Mouse (Mus musculus) hindbrain, postnatal 0 days (tissue): ENCODE data around the gene Gcnt3. TPM values are rescaled to one million over a fixed set of nuclear protein-coding genes. Genes with fewer than 3 reads are reported as not detected.

Experiments
- ATAC-seq: fragments of 200-750 bp; cut with Nextera tagmentation; 2 replicates; pipeline ENCODE4 v1.8.0; 2017; ENCODE audit warnings: mild to moderate bottlenecking, moderate TSS enrichment, moderate library complexity
- DNase-seq: peaks from one replicate; pipeline ENCODE4 v3.0.0-alpha.2; 2015; ENCODE audit warnings: low spot score
- H3K27ac ChIP-seq: fragments of 300-500 bp; sonication (generic); 2 replicates; pipeline ENCODE4 v1.5.1; 2014; ENCODE audit warnings: mild to moderate bottlenecking
- H3K27me3 ChIP-seq: fragments of 300-500 bp; sonication (generic); 2 replicates; pipeline ENCODE4 v1.6.1; 2014; ENCODE audit warnings: low read length, mixed read lengths; ENCODE audit not compliant: insufficient read depth
- H3K36me3 ChIP-seq: fragments of 300-500 bp; sonication (generic); 2 replicates; pipeline ENCODE4 v1.6.1; 2014; ENCODE audit warnings: low read length, mixed read lengths; ENCODE audit not compliant: insufficient read depth
- H3K4me1 ChIP-seq: fragments of 300-500 bp; sonication (generic); 2 replicates; pipeline ENCODE4 v1.6.1; 2014; ENCODE audit warnings: antibody characterized with exemption, low read length, mixed read lengths; ENCODE audit not compliant: insufficient read depth
- H3K4me2 ChIP-seq: fragments of 300-500 bp; sonication (generic); 2 replicates; pipeline ENCODE4 v1.6.1; 2014; ENCODE audit warnings: low read depth, mild to moderate bottlenecking, low read length, moderate library complexity, mixed read lengths
- H3K4me3 ChIP-seq: fragments of 300-500 bp; sonication (generic); 2 replicates; pipeline ENCODE4 v1.5.1; 2014; ENCODE audit warnings: low read length
- H3K9ac ChIP-seq: fragments of 300-500 bp; sonication (generic); replicated peaks from 2 replicates; pipeline ENCODE4 v1.6.1; 2014; ENCODE audit warnings: mild to moderate bottlenecking, low read length, moderate library complexity, mixed read lengths
- H3K9me3 ChIP-seq: fragments of 300-500 bp; sonication (generic); 2 replicates; pipeline ENCODE4 v1.6.1; 2016; ENCODE audit warnings: low read length, mixed read lengths
- CTCF ChIP-seq: IDR thresholded peaks from 2 replicates; pipeline ENCODE4 v1.5.1; 2016; ENCODE audit warnings: antibody characterized with exemption, control low read depth, low read depth
- WGBS: fragments of 180-500 bp; shearing (Covaris S2); extraction: QIAGEN DNeasy Blood & Tissue Kit; methylation state at CpG from one replicate; pipeline ENCODE4 v1.1.7; 2014; 5-methylcytosine and 5-hydroxymethylcytosine counted together
- polyA plus RNA-seq: library from polyadenylated mRNA; unstranded; fragments of >200 nt; fragmentation: Nextera tagmentation; extraction: Ambion mirVana; gene quantifications from 2 replicates; pipeline ENCODE4 v1.2.1, GENCODE M21; 2015
- total RNA-seq: library from RNA; depleted of rRNA; stranded (reverse); fragments of >200 nt; gene quantifications from 2 replicates; pipeline ENCODE4 v1.2.3, GENCODE M21; 2014

Gcnt3 gene
- total and polyA plus RNA-seq, 2 experiments from 2014 or later, result 0.03 TPM; not detected in 1

DNA sequence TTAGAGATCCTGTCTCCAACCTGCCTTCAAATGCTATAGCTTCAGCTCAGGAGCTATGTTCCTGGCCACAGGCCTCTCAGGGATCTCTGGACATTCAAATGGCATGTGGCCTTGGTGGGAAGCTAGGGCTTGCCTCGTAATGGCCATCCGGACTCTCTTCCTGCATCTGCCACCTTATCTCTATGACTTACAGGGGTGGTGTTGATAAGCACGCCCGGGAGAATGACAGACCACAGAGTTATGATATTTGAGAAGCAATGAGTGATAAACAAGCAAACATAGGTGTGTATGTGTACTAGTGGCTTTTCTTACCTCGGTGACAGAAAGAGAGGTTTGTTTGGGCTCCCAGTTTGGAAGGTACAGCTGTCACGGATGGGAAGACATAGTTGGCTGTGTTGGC, 8.4 kb upstream of the Gcnt3 start:
- no peaks in the 10 kb centered on the region for H3K27me3 ChIP-seq
- H3K4me3 ChIP-seq, result no peak overlapping the region
- DNase-seq (no peak), ATAC-seq (no peak)
- 93% methylated on average over 6 of the region's 6 CpGs for WGBS
- no peak overlapping the region for H3K27ac ChIP-seq
- no peak overlapping the region for H3K4me2 ChIP-seq
- no peaks in the 10 kb centered on the region for H3K36me3 ChIP-seq
- no peak overlapping the region for H3K9ac ChIP-seq
- no peaks in the 10 kb centered on the region for H3K9me3 ChIP-seq
- no peaks in the 10 kb centered on the region; the same call in 1 of the 2 replicates for H3K4me1 ChIP-seq
- no peak for TF ChIP-seq CTCF

DNA sequence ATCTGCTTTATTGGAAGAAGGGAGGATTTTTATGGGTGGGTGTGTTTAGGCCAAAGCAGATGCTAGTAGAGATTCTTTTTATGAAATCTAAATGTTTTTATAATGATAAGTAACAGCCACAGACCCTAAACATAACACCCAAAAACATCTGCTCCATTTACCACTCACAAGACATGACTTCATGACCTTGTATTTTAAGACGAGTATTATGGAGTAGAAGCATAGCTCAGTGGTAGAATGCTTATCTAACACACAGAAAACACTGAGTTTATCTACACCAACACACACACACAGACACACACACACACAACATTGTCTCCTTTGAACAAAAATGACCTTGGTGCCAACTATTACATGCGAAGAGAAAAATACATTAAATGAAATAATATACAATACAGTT, 7.0 kb upstream of the Gcnt3 start:
- DNase-seq (no peak), ATAC-seq (no peak)
- Histone ChIP-seq H3K4me1 (no peaks in the 10 kb centered on the region; the same call in 1 of the 2 replicates), H3K9ac (no peak overlapping the region), H3K4me2 (no peak overlapping the region), H3K9me3 (no peaks in the 10 kb centered on the region), H3K27ac (no peak overlapping the region), H3K27me3 (no peaks in the 10 kb centered on the region), H3K4me3 (no peak overlapping the region), H3K36me3 (no peaks in the 10 kb centered on the region)
- 86% methylated on average over 2 of the region's 2 CpGs for WGBS
- TF ChIP-seq CTCF, result no peak

GRCm38 (mm10) chr9:70042935-70043334, 5.0 kb upstream of the Gcnt3 start:
- no peaks in the 10 kb centered on the region for H3K36me3 ChIP-seq
- WGBS, result 53% methylated on average over 1 of the region's 1 CpGs
- no peaks in the 10 kb centered on the region for H3K9me3 ChIP-seq
- H3K4me1 ChIP-seq, result no peaks in the 10 kb centered on the region
- H3K27me3 ChIP-seq, result no peaks in the 10 kb centered on the region
- TF ChIP-seq CTCF, result no peak
- H3K4me2 ChIP-seq, result no peak overlapping the region
- ATAC-seq (no peak), DNase-seq (no peak)
- H3K9ac ChIP-seq, result no peak overlapping the region
- H3K27ac ChIP-seq, result no peak overlapping the region
- H3K4me3 ChIP-seq, result no peak overlapping the region

DNA sequence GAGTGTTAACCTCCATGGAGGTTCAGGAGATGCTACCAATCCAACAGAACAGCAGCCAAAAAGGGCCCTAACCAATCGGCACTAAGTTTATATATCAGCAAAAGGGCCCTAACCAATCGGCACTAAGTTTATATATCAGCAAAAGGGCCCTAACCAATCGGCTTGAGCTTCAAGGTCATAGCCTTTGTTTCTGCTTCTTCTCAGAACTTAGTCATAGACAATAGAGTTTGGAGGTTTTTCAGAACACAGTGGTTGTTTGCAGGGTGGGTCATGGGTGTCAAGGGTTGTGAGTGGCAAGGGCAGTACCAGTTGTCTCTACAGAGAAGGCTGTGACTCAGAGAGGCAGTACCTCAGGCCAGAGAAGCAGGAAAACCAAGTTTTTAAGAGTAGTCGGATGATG, 4.2 kb upstream of the Gcnt3 start:
- no peak overlapping the region for H3K9ac ChIP-seq
- 91% methylated on average over 4 of the region's 4 CpGs for WGBS
- no peak for DNase-seq
- no peaks in the 10 kb centered on the region for H3K27me3 ChIP-seq
- H3K4me2 ChIP-seq, result no peak overlapping the region
- no peaks in the 10 kb centered on the region for H3K36me3 ChIP-seq
- no peak overlapping the region for H3K27ac ChIP-seq
- no peak overlapping the region for H3K4me3 ChIP-seq
- ATAC-seq, result no peak
- no peaks in the 10 kb centered on the region for H3K9me3 ChIP-seq
- TF ChIP-seq CTCF, result no peak
- H3K4me1 ChIP-seq, result no peaks in the 10 kb centered on the region

DNA sequence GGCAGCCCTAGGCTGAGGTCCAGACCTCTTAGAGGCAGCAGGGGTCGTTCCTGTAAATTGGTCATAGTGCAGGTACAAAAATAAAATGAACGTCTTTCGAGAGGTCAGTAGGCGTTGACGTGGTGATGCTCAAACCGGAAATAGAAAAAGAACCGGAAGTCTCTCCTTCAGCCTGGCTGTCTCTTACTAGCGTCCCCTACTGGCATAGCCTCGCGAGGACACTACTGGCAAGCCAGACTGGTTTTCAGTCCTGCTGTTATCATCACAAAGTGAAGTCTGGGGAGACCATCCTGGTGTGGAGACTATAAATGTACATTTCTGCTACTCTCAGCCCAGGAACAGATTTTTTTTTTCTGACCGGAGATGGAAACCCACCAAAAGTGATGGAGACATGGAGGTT, 2.7 kb upstream of the Gcnt3 start:
- Histone ChIP-seq H3K27ac (no peak overlapping the region), H3K36me3 (no peaks in the 10 kb centered on the region), H3K9me3 (no peaks in the 10 kb centered on the region), H3K4me1 (no peaks in the 10 kb centered on the region), H3K9ac (no peak overlapping the region), H3K27me3 (no peaks in the 10 kb centered on the region), H3K4me2 (no peak overlapping the region), H3K4me3 (no peak overlapping the region)
- ATAC-seq (no peak), DNase-seq (no peak)
- WGBS, result 82% methylated on average over 11 of the region's 11 CpGs
- TF ChIP-seq CTCF, result no peak

GRCm38 (mm10) chr9:70039597-70040385, 1.9 kb upstream of the Gcnt3 start:
- H3K9me3 ChIP-seq, result no peaks in the 10 kb centered on the region
- no peak for TF ChIP-seq CTCF
- 89% methylated on average over 6 of the region's 6 CpGs for WGBS
- no peaks in the 10 kb centered on the region for H3K36me3 ChIP-seq
- no peak overlapping the region for H3K4me3 ChIP-seq
- no peak for DNase-seq
- no peaks in the 10 kb centered on the region for H3K27me3 ChIP-seq
- H3K9ac ChIP-seq, result no peak overlapping the region
- ATAC-seq, result no peak
- H3K27ac ChIP-seq, result no peak overlapping the region
- no peak overlapping the region for H3K4me2 ChIP-seq
- H3K4me1 ChIP-seq, result no peaks in the 10 kb centered on the region

GRCm38 (mm10) chr9:70036646-70037045, 1.2 kb downstream of the Gcnt3 start:
- Histone ChIP-seq H3K36me3 (no peaks in the 10 kb centered on the region), H3K27ac (no peak overlapping the region), H3K4me1 (no peaks in the 10 kb centered on the region), H3K9me3 (no peaks in the 10 kb centered on the region), H3K27me3 (no peaks in the 10 kb centered on the region), H3K9ac (no peak overlapping the region), H3K4me2 (no peak overlapping the region), H3K4me3 (no peak overlapping the region)
- no peak for DNase-seq
- no peak for TF ChIP-seq CTCF
- no peak for ATAC-seq
- 78% methylated on average over 4 of the region's 4 CpGs for WGBS
